In genomic region chr17:24653967-24654710, GRCm38 (mm10) we compare ENCODE assay signal across 8 mouse cellular contexts. TPM values are rescaled to one million over a fixed set of nuclear protein-coding genes. Genes with fewer than 3 reads are reported as not detected.
DNase-seq lines count a peak whose midpoint lies in the region; ATAC-seq and TF ChIP-seq lines count a peak whose summit lies in the region.

No protein-coding gene starts in this region.

- peak; percentile 91 for TF ChIP-seq EP300 in heart, adult 2 months (IDR thresholded peaks at IDR 0.05; ENCODE audit: insufficient read depth, low read depth, low read length)

- peak; percentile 96 for TF ChIP-seq CTCF in heart, adult 2 months (IDR thresholded peaks at IDR 0.05)

- H3K4me1 ChIP-seq in heart, adult 2 months (ENCODE audit: control insufficient read depth, insufficient read depth, low read length): peaks cover 8% of the 10 kb centered on the region
- peaks cover 14% of the 10 kb centered on the region for H3K4me1 ChIP-seq in liver, embryonic 16.5 days (ENCODE audit: control insufficient read depth, low read depth, low read length)

- peak overlapping the region; percentile 19; the same call in 1 of the 2 replicates for H3K9ac ChIP-seq in heart, adult 2 months (ENCODE audit: low read depth, low read length)
- H3K9ac ChIP-seq in liver, embryonic 16.5 days (ENCODE audit: low read depth, low read length): no peak overlapping the region

- peaks cover 3% of the 10 kb centered on the region; the same call in 1 of the 2 replicates for H3K79me2 ChIP-seq in heart, adult 2 months (replicated peaks; ENCODE audit: control insufficient read depth, insufficient read depth, low read length)

- H3K4me3 ChIP-seq in heart, adult 2 months: peak overlapping the region; percentile 33; the same call in 1 of the 2 replicates
- H3K4me3 ChIP-seq in liver, embryonic 16.5 days (ENCODE audit: low read depth, low read length): 0 out of 2 replicates have a peak overlapping the region, but pooled peaks have one; percentile 1

- intact Hi-C loops in heart, adult 2 months (cut with DNase I): loop anchor here (2.0 to 5.0 kb wide), 3 partner anchors 57 to 127 kb away; partner anchors contain the start of gene Traf7

- H3K4me2 ChIP-seq in liver, embryonic 16.5 days (ENCODE audit: low read depth, low read length): peak overlapping the region; percentile 38; the same call in 1 of the 2 replicates

- no peaks in the 10 kb centered on the region for H3K9me3 ChIP-seq in liver, embryonic 16.5 days (replicated peaks; ENCODE audit: control insufficient read depth, low read length)

- ATAC-seq in liver, embryonic 16.5 days (ENCODE audit: low read depth): no peak

- peak; percentile 71 for DNase-seq in 416B (ENCODE audit: low read depth)
- peak; percentile 62 for DNase-seq in T-cell, adult 2 months (ENCODE audit: low spot score)
- peak; percentile 87 for DNase-seq in embryo, embryonic 9.5 days (ENCODE audit: extremely low spot score)
- DNase-seq in heart, adult 2 months: peak; percentile 79 to 84
- DNase-seq in kidney, adult 18-20 months: peak; percentile 83
- peak; percentile 63 to 73 for DNase-seq in natural killer cell, adult 2 months (ENCODE audit: low spot score in 2 of 2)
- peak; percentile 71 for DNase-seq in testis, postnatal 14 days (ENCODE audit: low spot score)

- H3K27ac ChIP-seq in heart, adult 2 months: peak overlapping the region; percentile 45
- no peak overlapping the region for H3K27ac ChIP-seq in liver, embryonic 16.5 days (ENCODE audit: low read length)

- no peak for TF ChIP-seq POLR2A in heart, adult 2 months (IDR thresholded peaks at IDR 0.05; ENCODE audit: insufficient read depth, low read depth, low read length)

- H3K27me3 ChIP-seq in heart, adult 2 months (ENCODE audit: control insufficient read depth, insufficient read depth, low read length): peaks cover 15% of the 10 kb centered on the region
- H3K27me3 ChIP-seq in liver, embryonic 16.5 days (ENCODE audit: control insufficient read depth, insufficient read depth, low read depth, low read length): peaks cover 57% of the 10 kb centered on the region

- no peaks in the 10 kb centered on the region for H3K36me3 ChIP-seq in heart, adult 2 months (ENCODE audit: control insufficient read depth, insufficient read depth, low read length)
- no peaks in the 10 kb centered on the region for H3K36me3 ChIP-seq in liver, embryonic 16.5 days (ENCODE audit: control insufficient read depth, insufficient read depth)

- 5% methylated on average over 19 of the region's 19 CpGs for WGBS in heart, adult 2 months
- WGBS in liver, embryonic 16.5 days (ENCODE audit: insufficient replicate concordance): 4% methylated on average over 19 of the region's 19 CpGs

RNA-seq across cellular contexts. Expression of gene Slc9a3r2, which starts 4.0 kb away (rescaled TPM):
- 100 to 1,000 TPM in 1 of 2 experiments, 10 to 100 TPM in 1; 100.0 to 110 TPM for total RNA-seq in heart, adult 2 months (2021)
- 125 and 147 TPM in 2 replicates for polyA plus RNA-seq in heart, adult 2 months (2012; rRNA removed)
- polyA plus RNA-seq in liver, embryonic 16.5 days (2015; fragmentation: Nextera tagmentation; extraction: Ambion mirVana): 9.8 and 11.8 TPM in 2 replicates

RNA-seq across cellular contexts. Expression of gene Npw, which starts 4.1 kb away (rescaled TPM):
- not detected for total RNA-seq in heart, adult 2 months (2021)
- polyA plus RNA-seq in heart, adult 2 months (2012; rRNA removed): not detected in 2 replicates
- 0.15 and 0.38 TPM in 2 replicates for polyA plus RNA-seq in liver, embryonic 16.5 days (2015; fragmentation: Nextera tagmentation; extraction: Ambion mirVana)

RNA-seq across cellular contexts. Expression of gene Zfp598, which starts 15.3 kb away (rescaled TPM):
- 10 to 100 TPM; 17.4 to 17.5 TPM for total RNA-seq in heart, adult 2 months (2021)
- polyA plus RNA-seq in heart, adult 2 months (2012; rRNA removed): 28.1 and 29.9 TPM in 2 replicates
- polyA plus RNA-seq in liver, embryonic 16.5 days (2015; fragmentation: Nextera tagmentation; extraction: Ambion mirVana): 6.3 and 8.7 TPM in 2 replicates

RNA-seq across cellular contexts. Expression of gene Nthl1, which starts 21.7 kb away (rescaled TPM):
- 1 to 10 TPM; 2.9 to 3.4 TPM for total RNA-seq in heart, adult 2 months (2021)
- polyA plus RNA-seq in heart, adult 2 months (2012; rRNA removed): 4.4 and 7.0 TPM in 2 replicates
- polyA plus RNA-seq in liver, embryonic 16.5 days (2015; fragmentation: Nextera tagmentation; extraction: Ambion mirVana): 5.9 and 6.7 TPM in 2 replicates

RNA-seq across cellular contexts. Expression of gene Tsc2, which starts 21.7 kb away (rescaled TPM):
- 100 to 1,000 TPM; 104 to 110 TPM for total RNA-seq in heart, adult 2 months (2021)
- 178 and 194 TPM in 2 replicates for polyA plus RNA-seq in heart, adult 2 months (2012; rRNA removed)
- polyA plus RNA-seq in liver, embryonic 16.5 days (2015; fragmentation: Nextera tagmentation; extraction: Ambion mirVana): 20.6 and 23.7 TPM in 2 replicates
